Mouse (Mus musculus) gastrocnemius, postnatal 14 days (tissue): ENCODE measurements at regions not wholly inside any gene's neighbourhood (a gene's known extent, or its start where the extent isn't known, plus 50 kb on each side); places are given as distances from the start of the nearest gene placed in this dataset.
A peak's percentile ranks its signal among the peaks of the same experiment; 100 is the strongest.

Experiments used
- DNase-seq: peaks from one replicate; pipeline ENCODE4 v3.0.0; 2021; ENCODE audit warnings: mixed read lengths
- intact Hi-C: fragments of 180-260 bp; cut with DNase I; formaldehyde crosslinking; loops from one replicate; pipeline ENCODE4 v1.15.1; 2025; ENCODE audit warnings: low total_unique reads

GRCm38 (mm10) chr9:116338093-116338728, 163.1 kb upstream of the Tgfbr2 start:
- intact Hi-C loops, result no loop called here
- no peak for DNase-seq

- intact Hi-C loops, result no loop called here
These were observed 162.4 kb upstream of the Tgfbr2 start for GRCm38 (mm10) chr9:116337446-116338010.

GRCm38 (mm10) chr9:116335561-116336478, 160.7 kb upstream of the Tgfbr2 start:
- intact Hi-C loops, result no loop called here
- no peak for DNase-seq

More at GRCm38 (mm10) chr9:116337446-116338010, 162.4 kb upstream of the Tgfbr2 start:
- no peak for DNase-seq

- intact Hi-C loops, result no loop called here
- no peak for DNase-seq
These were observed 158.8 kb upstream of the Tgfbr2 start for GRCm38 (mm10) chr9:116333956-116334463.

- no peak for DNase-seq
These were observed 157.4 kb upstream of the Tgfbr2 start for GRCm38 (mm10) chr9:116332485-116333118.

GRCm38 (mm10) chr9:116331406-116331805, 156.2 kb upstream of the Tgfbr2 start:
- no peak for DNase-seq
- intact Hi-C loops, result no loop called here

More at GRCm38 (mm10) chr9:116332485-116333118, 157.4 kb upstream of the Tgfbr2 start:
- intact Hi-C loops, result no loop called here

DNA sequence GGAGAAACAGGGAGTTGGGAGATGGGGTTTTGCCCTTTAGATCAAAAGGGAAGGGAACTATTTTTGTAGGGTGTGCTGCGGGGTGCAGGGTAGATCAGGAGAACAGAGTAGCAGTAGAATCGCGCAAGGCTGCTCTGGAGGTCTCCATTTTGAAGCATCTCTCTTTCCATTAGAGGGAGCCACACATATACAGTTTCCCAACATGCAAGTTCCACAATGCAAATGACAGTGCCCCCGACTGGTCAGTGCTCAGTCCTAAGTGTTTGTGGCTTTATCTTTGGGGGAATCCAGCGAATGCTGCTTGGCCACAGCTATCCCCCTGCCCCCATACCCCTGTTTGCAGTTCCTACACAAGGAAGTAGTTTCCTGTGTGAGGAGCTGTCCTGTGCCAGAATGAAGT, 155.6 kb upstream of the Tgfbr2 start:
- intact Hi-C loops, result no loop called here

GRCm38 (mm10) chr9:116329147-116329546, 154.0 kb upstream of the Tgfbr2 start:
- intact Hi-C loops, result no loop called here
- DNase-seq, result no peak

More for the DNA sequence above, 155.6 kb upstream of the Tgfbr2 start:
- no peak for DNase-seq

DNA sequence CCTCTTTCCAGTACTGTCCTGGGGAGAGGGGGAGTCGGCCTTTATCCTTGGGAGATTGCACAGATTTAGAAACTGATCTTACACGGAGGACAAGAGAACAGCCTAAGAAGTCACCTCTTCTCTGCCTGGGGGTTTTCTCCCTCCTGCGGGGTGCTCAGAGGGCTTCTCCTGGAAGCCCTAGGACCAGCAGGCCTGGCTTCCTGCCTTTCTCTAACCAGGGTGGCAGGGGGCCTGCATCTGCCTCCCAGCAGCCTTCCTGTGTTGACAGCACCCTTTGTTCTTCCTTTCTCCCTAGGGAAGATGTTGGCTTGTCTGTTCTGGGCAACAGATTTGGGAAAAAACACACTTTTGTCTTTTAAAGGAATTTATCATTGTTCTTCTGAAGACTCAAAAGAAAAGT, 153.0 kb upstream of the Tgfbr2 start:
- intact Hi-C loops, result no loop called here
- peak; percentile 22 for DNase-seq

DNA sequence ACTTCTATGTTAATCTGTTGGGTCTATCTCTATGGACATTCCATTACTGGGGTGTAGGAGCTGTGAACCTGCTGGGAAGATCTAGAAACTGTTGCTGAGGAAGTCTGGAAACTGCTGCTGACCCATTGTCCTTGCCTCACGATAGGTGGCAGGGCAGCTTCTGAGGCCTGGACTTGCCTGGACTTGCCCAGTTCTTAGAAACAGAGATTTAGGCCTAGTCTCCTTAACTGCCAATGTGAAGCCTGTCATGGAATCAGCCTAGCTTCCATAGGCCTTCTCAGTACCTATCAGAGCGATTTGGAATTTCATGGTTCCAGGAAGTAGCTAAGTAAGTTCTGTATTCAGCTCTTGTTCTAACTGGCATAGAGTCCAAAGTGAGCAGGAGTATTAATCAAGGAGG, 151.9 kb upstream of the Tgfbr2 start:
- DNase-seq, result no peak
- intact Hi-C loops, result no loop called here

- no peak for DNase-seq
- intact Hi-C loops, result no loop called here
These were observed 149.8 kb upstream of the Tgfbr2 start for GRCm38 (mm10) chr9:116324971-116325370.

DNA sequence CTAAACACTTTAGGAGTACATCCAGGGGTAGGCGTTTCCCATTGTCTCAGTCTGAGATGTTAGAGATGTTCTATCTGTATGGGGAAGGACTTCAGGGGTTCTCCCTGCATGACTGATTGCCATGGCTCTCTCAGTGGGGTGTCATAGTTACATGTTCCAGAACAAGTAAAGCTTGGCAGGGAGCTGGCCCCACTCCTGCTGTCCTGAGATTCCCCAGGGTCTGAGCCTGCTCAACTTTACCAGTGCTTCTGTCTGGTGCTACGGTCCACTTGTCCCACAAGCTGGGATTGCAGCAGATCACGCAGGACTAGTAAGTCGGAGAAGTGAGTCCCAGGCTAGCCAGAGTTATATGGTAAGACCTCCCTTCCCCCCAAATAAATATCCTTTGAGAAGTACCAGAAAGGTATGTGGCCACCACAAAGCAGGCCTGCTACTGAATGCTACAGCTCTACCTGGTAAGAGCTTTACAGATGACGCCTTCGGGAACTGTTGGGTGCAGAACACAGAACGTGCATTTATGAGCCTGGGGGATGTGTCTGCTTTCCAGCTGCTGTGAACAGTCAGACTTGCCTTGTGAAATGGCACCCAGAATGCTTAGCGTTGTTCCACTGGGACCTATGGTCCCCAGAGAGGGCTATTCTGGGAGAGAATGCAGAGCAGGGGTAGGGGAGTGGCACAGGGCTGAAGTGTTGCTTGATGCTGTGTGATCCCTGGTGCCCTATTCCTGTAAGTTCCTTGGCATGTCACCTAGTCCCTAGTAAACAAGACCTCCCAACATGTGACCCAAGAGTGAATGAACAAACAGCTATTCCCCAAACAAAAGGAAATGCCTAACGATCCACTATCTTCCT, 148.9 kb upstream of the Tgfbr2 start:
- peak; percentile 15 for DNase-seq
- intact Hi-C loops, result no loop called here

DNA sequence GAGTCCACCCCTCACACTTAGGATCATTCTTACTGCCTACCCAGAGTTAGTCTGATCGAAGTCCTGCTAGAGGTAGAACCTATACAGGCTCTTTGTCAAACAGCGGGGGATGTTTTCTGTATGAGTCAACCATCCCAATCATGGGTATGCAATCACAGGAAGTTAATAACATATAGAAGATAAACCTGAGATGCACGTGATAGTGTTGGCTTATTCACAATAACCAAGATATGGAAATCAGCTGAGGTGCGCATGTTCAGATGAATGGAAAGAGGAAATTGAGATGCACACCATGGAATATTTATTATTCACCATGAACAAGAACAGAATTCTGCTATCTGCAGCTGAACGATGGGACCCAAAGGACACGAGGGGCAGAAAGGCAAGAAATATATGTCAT, 146.7 kb upstream of the Tgfbr2 start:
- no peak for DNase-seq
- intact Hi-C loops, result no loop called here

DNA sequence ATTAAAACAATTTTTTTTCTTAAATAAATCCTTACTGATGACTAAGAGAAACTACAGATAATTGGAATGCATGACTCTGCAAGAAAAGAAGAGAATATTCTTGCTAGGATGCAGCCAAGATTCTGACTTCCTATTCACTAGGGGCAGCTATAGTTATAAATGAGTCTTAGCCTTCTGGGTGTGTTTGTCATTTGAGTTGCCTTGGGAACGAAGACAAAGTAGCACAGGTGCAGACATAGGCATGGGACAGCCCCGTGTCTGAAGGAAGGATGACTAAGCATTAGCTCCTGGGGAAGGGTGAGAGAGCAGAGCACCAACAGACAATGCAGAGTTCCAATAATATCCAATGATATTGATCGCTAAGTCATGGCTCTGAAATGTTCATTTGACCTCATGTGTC, 144.3 kb upstream of the Tgfbr2 start:
- intact Hi-C loops, result no loop called here
- no peak for DNase-seq

GRCm38 (mm10) chr9:116316582-116317095, 141.5 kb upstream of the Tgfbr2 start:
- no peak for DNase-seq
- intact Hi-C loops, result no loop called here

DNA sequence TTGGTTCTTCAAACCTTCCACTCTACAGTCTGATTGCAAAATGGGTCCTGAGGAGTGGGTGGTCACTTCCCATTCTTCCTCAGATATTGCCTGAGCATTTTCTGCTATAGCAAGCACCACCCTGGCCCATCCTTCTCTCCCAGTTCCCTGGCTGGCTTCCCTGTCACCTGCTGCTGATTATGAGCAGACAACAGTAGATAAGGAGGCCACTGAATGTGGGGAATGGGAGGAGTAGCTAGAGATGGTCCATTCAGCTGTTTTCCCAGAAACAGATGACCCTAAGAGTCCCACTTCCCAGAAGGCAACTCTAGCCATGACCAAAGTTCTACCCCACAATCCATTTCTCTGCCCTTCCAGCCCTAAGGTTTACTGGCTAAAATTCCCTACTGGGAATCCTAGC, 139.6 kb upstream of the Tgfbr2 start:
- intact Hi-C loops, result no loop called here

GRCm38 (mm10) chr9:116313932-116314790, 139.0 kb upstream of the Tgfbr2 start:
- intact Hi-C loops, result no loop called here
- DNase-seq, result no peak

More for the DNA sequence above, 139.6 kb upstream of the Tgfbr2 start:
- DNase-seq, result no peak

DNA sequence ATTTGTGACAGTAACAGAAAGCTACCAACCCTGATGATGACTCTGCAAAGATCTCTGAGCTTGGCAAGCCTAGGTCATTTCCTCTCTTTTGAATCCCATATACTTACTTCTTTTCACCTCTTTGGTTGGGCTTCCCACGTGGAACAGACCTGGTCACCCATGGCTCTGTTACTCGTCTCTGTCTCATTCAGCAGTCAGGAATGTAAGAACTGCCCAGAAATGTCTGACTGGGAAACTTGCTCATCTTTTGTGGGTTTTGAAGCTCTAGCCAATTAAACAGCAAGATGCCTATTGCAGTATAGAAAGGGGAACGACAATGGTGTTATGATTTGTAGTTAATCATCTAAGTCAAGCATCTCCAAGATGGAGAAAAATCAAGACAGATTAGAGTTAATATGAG, 136.2 kb upstream of the Tgfbr2 start:
- intact Hi-C loops, result no loop called here
- DNase-seq, result no peak
